13 mouse cellular contexts compared by ENCODE assay signal in the genomic region with DNA sequence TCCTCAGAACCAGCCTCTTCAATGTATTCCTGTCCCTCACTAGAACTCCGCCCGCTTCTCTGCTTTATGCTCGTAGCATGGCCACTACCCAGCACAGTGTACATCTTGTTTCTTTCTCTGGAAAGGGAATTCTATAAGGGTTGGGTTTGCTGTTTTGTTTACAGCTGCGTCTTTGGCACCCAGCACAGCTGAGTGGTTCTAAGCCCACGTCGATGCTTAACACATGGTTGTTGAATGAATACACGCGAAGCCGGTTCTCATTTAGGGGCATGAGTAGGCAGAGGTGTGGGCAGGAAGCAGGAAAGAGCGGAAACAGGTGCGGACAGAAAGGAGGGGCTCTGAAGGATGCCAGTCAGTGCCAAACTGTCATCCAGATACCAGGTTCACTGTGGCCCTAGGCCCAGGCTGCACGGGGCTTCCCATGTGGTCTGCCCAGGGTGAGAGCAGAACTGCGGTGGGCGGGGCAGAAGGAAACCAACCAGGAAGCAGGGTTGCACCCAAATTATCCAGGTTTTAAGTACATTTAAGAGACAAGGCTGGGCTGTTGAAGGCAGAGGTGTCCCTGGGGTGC. TPM values are rescaled to one million over a fixed set of nuclear protein-coding genes. Genes with fewer than 3 reads are reported as not detected.
DNase-seq lines count a peak whose midpoint lies in the region; ATAC-seq and TF ChIP-seq lines count a peak whose summit lies in the region.
"Had no signal": no experiment of that assay in that cellular context is flagged by ENCODE, and none has a peak within 500 bp of the region (broad histone marks: within the 10 kb centered on the region; RNA-seq: fewer than 3 reads in every experiment).

No protein-coding gene starts in this region.

- H3K27me3 ChIP-seq in forebrain, embryonic 14.5 days (replicated peaks; ENCODE audit: control insufficient read depth, insufficient read depth, low read length): no peaks in the 10 kb centered on the region; the same call in 1 of the 2 replicates
- H3K27me3 ChIP-seq in hindbrain, embryonic 16.5 days (replicated peaks; ENCODE audit: control insufficient read depth, insufficient read depth, low read length): no peaks in the 10 kb centered on the region
- H3K27me3 ChIP-seq in neural tube, embryonic 14.5 days (ENCODE audit: control insufficient read depth, insufficient read depth, low read length): no peaks in the 10 kb centered on the region
- peaks cover 28% of the 10 kb centered on the region for H3K27me3 ChIP-seq in intestine, postnatal 0 days (replicated peaks; ENCODE audit: control insufficient read depth, insufficient read depth, low read length)

- H3K4me1 ChIP-seq in forebrain, embryonic 14.5 days (ENCODE audit: control insufficient read depth, insufficient read depth, low read length): peaks cover 13% of the 10 kb centered on the region; the same call in 1 of the 2 replicates
- H3K4me1 ChIP-seq in hindbrain, embryonic 16.5 days (ENCODE audit: control insufficient read depth, insufficient read depth, low read depth, low read length): peaks cover 9% of the 10 kb centered on the region
- peaks cover 13% of the 10 kb centered on the region for H3K4me1 ChIP-seq in neural tube, embryonic 14.5 days (ENCODE audit: control insufficient read depth, insufficient read depth, low read length)
- H3K4me1 ChIP-seq in intestine, postnatal 0 days (replicated peaks; ENCODE audit: control insufficient read depth, insufficient read depth, low read length): no peaks in the 10 kb centered on the region

- peak overlapping the region; percentile 29; the same call in 1 of the 2 replicates for H3K27ac ChIP-seq in left cerebral cortex, adult 2 months
- no peak overlapping the region for H3K27ac ChIP-seq in forebrain, embryonic 14.5 days (ENCODE audit: low read depth, low read length)
- H3K27ac ChIP-seq in hindbrain, embryonic 16.5 days (ENCODE audit: low read depth, low read length): no peak overlapping the region
- H3K27ac ChIP-seq in neural tube, embryonic 14.5 days (ENCODE audit: low read depth, low read length): no peak overlapping the region
- no peak overlapping the region for H3K27ac ChIP-seq in intestine, postnatal 0 days (ENCODE audit: low read depth, low read length)
- H3K27ac ChIP-seq: liver, embryonic 12.5 days had no signal

- no peaks in the 10 kb centered on the region for H3K36me3 ChIP-seq in forebrain, embryonic 14.5 days (ENCODE audit: control insufficient read depth, insufficient read depth, low read length)
- H3K36me3 ChIP-seq in hindbrain, embryonic 16.5 days (ENCODE audit: control insufficient read depth, insufficient read depth, low read length): no peaks in the 10 kb centered on the region
- no peaks in the 10 kb centered on the region for H3K36me3 ChIP-seq in neural tube, embryonic 14.5 days (ENCODE audit: control insufficient read depth, insufficient read depth, low read length)
- H3K36me3 ChIP-seq in intestine, postnatal 0 days (ENCODE audit: control insufficient read depth, insufficient read depth): no peaks in the 10 kb centered on the region
- H3K36me3 ChIP-seq: liver, embryonic 12.5 days had no signal

- no peaks in the 10 kb centered on the region for H3K9me3 ChIP-seq in forebrain, embryonic 14.5 days (replicated peaks; ENCODE audit: control insufficient read depth, low read length)
- no peaks in the 10 kb centered on the region for H3K9me3 ChIP-seq in hindbrain, embryonic 16.5 days (ENCODE audit: control insufficient read depth, low read length)
- H3K9me3 ChIP-seq in neural tube, embryonic 14.5 days (ENCODE audit: control insufficient read depth, low read length): no peaks in the 10 kb centered on the region
- no peaks in the 10 kb centered on the region for H3K9me3 ChIP-seq in intestine, postnatal 0 days (ENCODE audit: control insufficient read depth)
- H3K9me3 ChIP-seq: liver, embryonic 12.5 days had no signal

- no peak overlapping the region for H3K4me3 ChIP-seq in left cerebral cortex, adult 2 months
- no peak overlapping the region for H3K4me3 ChIP-seq in forebrain, embryonic 14.5 days (ENCODE audit: low read depth, low read length)
- H3K4me3 ChIP-seq in hindbrain, embryonic 16.5 days (ENCODE audit: low read length): no peak overlapping the region
- H3K4me3 ChIP-seq in neural tube, embryonic 14.5 days (ENCODE audit: low read depth, low read length): peak overlapping the region; percentile 59; the same call in 1 of the 2 replicates
- no peak overlapping the region for H3K4me3 ChIP-seq in intestine, postnatal 0 days (ENCODE audit: low read depth, low read length)
- H3K4me3 ChIP-seq: liver, embryonic 12.5 days had no signal

- intact Hi-C loops in left cerebral cortex, adult 2 months (cut with DNase I): no loop called here
- intact Hi-C loops in left cerebral cortex, postnatal 10 days (cut with DNase I): no loop called here

- no peak for ATAC-seq in forebrain, embryonic 14.5 days
- no peak; the same call in 1 of the 2 replicates for ATAC-seq in hindbrain, embryonic 16.5 days
- ATAC-seq in neural tube, embryonic 14.5 days (ENCODE audit: low read depth): peak; percentile 2; the same call in 1 of the 2 replicates
- no peak for ATAC-seq in intestine, postnatal 0 days
- ATAC-seq: liver, embryonic 12.5 days had no signal

- H3K9ac ChIP-seq in forebrain, embryonic 14.5 days (ENCODE audit: low read length): no peak overlapping the region
- no peak overlapping the region for H3K9ac ChIP-seq in hindbrain, embryonic 16.5 days (ENCODE audit: low read depth, low read length)
- H3K9ac ChIP-seq in neural tube, embryonic 14.5 days (replicated peaks; ENCODE audit: low read depth, low read length): no peak overlapping the region
- no peak overlapping the region for H3K9ac ChIP-seq in intestine, postnatal 0 days (ENCODE audit: low read depth, low read length)
- H3K9ac ChIP-seq: liver, embryonic 12.5 days had no signal

- H3K4me2 ChIP-seq in forebrain, embryonic 14.5 days (ENCODE audit: low read length): peak overlapping the region; percentile 77; the same call in 1 of the 2 replicates
- H3K4me2 ChIP-seq in hindbrain, embryonic 16.5 days (ENCODE audit: low read length): peak overlapping the region; percentile 57
- H3K4me2 ChIP-seq in neural tube, embryonic 14.5 days (ENCODE audit: low read depth, low read length): peak overlapping the region; percentile 71; the same call in 1 of the 2 replicates
- no peak overlapping the region for H3K4me2 ChIP-seq in intestine, postnatal 0 days (replicated peaks; ENCODE audit: low read depth)

- TF ChIP-seq CTCF in left cerebral cortex, adult 2 months (IDR thresholded peaks at IDR 0.05): no peak
- no peak for TF ChIP-seq CTCF in intestine, postnatal 0 days (IDR thresholded peaks at IDR 0.05; ENCODE audit: low read depth)

- DNase-seq in left cerebral cortex, adult 2 months (ENCODE audit: extremely low spot score in 1 of 2, low spot score in 2 of 2): peak in 1 of 2 experiments; percentile 40
- no peak for DNase-seq in left cerebral cortex, postnatal 10 days (ENCODE audit: extremely low spot score in 1 of 2, low spot score in 2 of 2)
- DNase-seq in forebrain, embryonic 14.5 days (ENCODE audit: low spot score): no peak
- no peak for DNase-seq in urinary bladder, postnatal 4 days (ENCODE audit: low spot score in 2 of 2)
- DNase-seq: gastrocnemius, postnatal 10 days; kidney, adult 9 months; layer of hippocampus, postnatal 36 days; lung, postnatal 4 days; spleen, adult 18-20 months had no signal

- WGBS in forebrain, embryonic 14.5 days: 71% methylated on average over 14 of the region's 14 CpGs
- WGBS in hindbrain, embryonic 16.5 days: 78% methylated on average over 14 of the region's 14 CpGs
- 76% methylated on average over 14 of the region's 14 CpGs for WGBS in neural tube, embryonic 14.5 days
- 77% methylated on average over 14 of the region's 14 CpGs for WGBS in intestine, postnatal 0 days

RNA-seq across cellular contexts. Expression of a gene that starts 1.0 kb away (rescaled TPM):
- total RNA-seq in left cerebral cortex, adult 2 months (2021): 100 to 1,000 TPM; 176 to 177 TPM
- 100 to 1,000 TPM; 187 to 195 TPM for total RNA-seq in left cerebral cortex, postnatal 10 days (2021)
- 63.3 and 76.8 TPM in 2 replicates for polyA plus RNA-seq in forebrain, embryonic 14.5 days (2014; fragmentation: Nextera tagmentation; extraction: Ambion mirVana)
- polyA plus RNA-seq in hindbrain, embryonic 16.5 days (2015; fragmentation: Nextera tagmentation; extraction: Ambion mirVana): 198 and 224 TPM in 2 replicates
- 126 and 150 TPM in 2 replicates for polyA plus RNA-seq in neural tube, embryonic 14.5 days (2014; fragmentation: Nextera tagmentation; extraction: Ambion mirVana)
- polyA plus RNA-seq in intestine, postnatal 0 days (2015; fragmentation: Nextera tagmentation; extraction: Ambion mirVana): 41.5 and 43.2 TPM in 2 replicates
